In the genomic region with DNA sequence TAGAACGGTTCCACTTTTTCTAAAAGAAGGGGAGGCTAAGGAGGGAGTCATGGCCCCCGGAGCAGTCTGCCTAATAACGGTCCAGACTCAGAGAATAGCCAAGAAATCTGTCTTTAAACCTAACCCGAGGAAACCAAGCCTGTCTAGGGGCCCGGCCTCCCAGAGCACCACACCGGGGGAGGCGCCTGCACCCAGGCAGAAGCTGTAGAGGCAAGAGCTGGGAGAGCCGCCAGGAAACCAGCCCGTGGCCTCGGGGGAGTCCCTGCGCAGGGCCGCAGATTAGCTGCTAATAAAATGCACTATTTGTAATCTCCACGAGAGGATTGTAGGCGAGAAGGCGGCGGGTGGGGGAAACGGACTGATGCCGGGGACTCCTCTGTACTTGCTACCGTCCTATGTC, we compare ENCODE assay signal across 14 mouse cellular contexts. TPM values are rescaled to one million over a fixed set of nuclear protein-coding genes. Genes with fewer than 3 reads are reported as not detected.
DNase-seq lines count a peak whose midpoint lies in the region; ATAC-seq and TF ChIP-seq lines count a peak whose summit lies in the region.
"Had no signal": no experiment of that assay in that cellular context is flagged by ENCODE, and none has a peak within 500 bp of the region (broad histone marks: within the 10 kb centered on the region; RNA-seq: fewer than 3 reads in every experiment).

No protein-coding gene starts in this region.

- H3K9me3 ChIP-seq in intestine, postnatal 0 days (ENCODE audit: control insufficient read depth) = no peaks in the 10 kb centered on the region
- no peaks in the 10 kb centered on the region for H3K9me3 ChIP-seq in limb, embryonic 10.5 days (replicated peaks)
- H3K9me3 ChIP-seq: forebrain, embryonic 10.5 days; hindbrain, embryonic 15.5 days had no signal

- H3K9ac ChIP-seq in intestine, postnatal 0 days (ENCODE audit: low read depth, low read length) = no peak overlapping the region
- H3K9ac ChIP-seq: hindbrain, embryonic 15.5 days had no signal

- H3K4me1 ChIP-seq in intestine, postnatal 0 days (replicated peaks; ENCODE audit: control insufficient read depth, insufficient read depth, low read length) = no peaks in the 10 kb centered on the region; the same call in 1 of the 2 replicates
- H3K4me1 ChIP-seq in limb, embryonic 10.5 days = peaks cover 55% of the 10 kb centered on the region

- no peak for TF ChIP-seq CTCF in Patski (IDR thresholded peaks at IDR 0.05)
- TF ChIP-seq CTCF in intestine, postnatal 0 days (IDR thresholded peaks at IDR 0.05; ENCODE audit: low read depth) = no peak

- no peaks in the 10 kb centered on the region for H3K27me3 ChIP-seq in Patski
- peaks cover 99% of the 10 kb centered on the region for H3K27me3 ChIP-seq in intestine, postnatal 0 days (replicated peaks; ENCODE audit: control insufficient read depth, insufficient read depth, low read length)
- H3K27me3 ChIP-seq in limb, embryonic 10.5 days (ENCODE audit: low read depth, poor library complexity, severe bottlenecking) = peaks cover 100% of the 10 kb centered on the region

- 0 out of 2 replicates have a peak overlapping the region, but pooled peaks have one; percentile 21 for H3K4me2 ChIP-seq in intestine, postnatal 0 days (replicated peaks; ENCODE audit: low read depth)
- H3K4me2 ChIP-seq: hindbrain, embryonic 15.5 days had no signal

- no peak overlapping the region; the same call in 1 of the 2 replicates for H3K4me3 ChIP-seq in intestine, postnatal 0 days (ENCODE audit: low read depth, low read length)
- H3K4me3 ChIP-seq in limb, embryonic 10.5 days = peak overlapping the region; percentile 50
- H3K4me3 ChIP-seq: forebrain, embryonic 10.5 days; hindbrain, embryonic 15.5 days had no signal

- no peak for DNase-seq in Patski (ENCODE audit: low read depth, low spot score)
- DNase-seq in limb, embryonic 10.5 days (ENCODE audit: low spot score) = peak; percentile 66
- DNase-seq in spleen, adult 12 weeks (ENCODE audit: low spot score) = no peak
- DNase-seq in natural killer cell, adult 2 months (ENCODE audit: low spot score in 2 of 2) = no peak
- DNase-seq: gastrocnemius, postnatal 36 days; right cerebral cortex, postnatal 4 days; thymus, adult 18-20 months had no signal

- POLR2A ChIA-PET in Patski (lab: Charles Lee) = interaction anchor here (0.8 to 42.9 kb wide), 2 partner anchors 18 to 32 kb away, joined by 4 to 1274 read pairs; a partner anchor contains a TSS

- WGBS in intestine, postnatal 0 days = 3% methylated on average over 19 of the region's 19 CpGs
- 1% methylated on average over 19 of the region's 19 CpGs for WGBS in limb, embryonic 10.5 days

- peak; percentile 74 for ATAC-seq in CD4-positive, CD25-positive, alpha-beta regulatory T cell, adult 4 months
- ATAC-seq in Patski = peak; percentile 36
- ATAC-seq in intestine, postnatal 0 days = no peak
- ATAC-seq in megakaryocyte-erythroid progenitor cell, adult 5-6 weeks (replicated peaks; ENCODE audit: low FRiP score, low TSS enrichment, poor library complexity, severe bottlenecking) = no peak

- no peak overlapping the region for H3K27ac ChIP-seq in intestine, postnatal 0 days (ENCODE audit: low read depth, low read length)
- H3K27ac ChIP-seq in limb, embryonic 10.5 days = no peak overlapping the region
- H3K27ac ChIP-seq: forebrain, embryonic 10.5 days; hindbrain, embryonic 15.5 days had no signal

- CTCF ChIA-PET in Patski (lab: Charles Lee) = interaction anchor here (2.2 kb wide), 1 partner anchor 8 kb away, joined by 7 read pairs; no protein-coding TSS in a partner anchor

- H3K36me3 ChIP-seq in intestine, postnatal 0 days (ENCODE audit: control insufficient read depth, insufficient read depth) = no peaks in the 10 kb centered on the region
- H3K36me3 ChIP-seq in limb, embryonic 10.5 days = no peaks in the 10 kb centered on the region
- H3K36me3 ChIP-seq: forebrain, embryonic 10.5 days; hindbrain, embryonic 15.5 days had no signal

- in situ Hi-C loops in Patski (cut with MboI; ENCODE audit: low pct_unique_long_range_greater_than_20kb) = loop anchor here (25.0 kb wide), 1 partner anchor 1183 kb away; a partner anchor contains a TSS

RNA-seq across cellular contexts. Expression of a gene that starts 1.4 kb away (rescaled TPM):
- polyA plus RNA-seq in CD4-positive, CD25-positive, alpha-beta regulatory T cell, adult 4 months (2017; shearing (Covaris generic)) = under 1 TPM in 1 of 2 experiments, not detected in 1; 0.23 TPM
- polyA plus RNA-seq in Patski (2021) = 111 TPM
- 0.37 and 1.5 TPM in 2 replicates for polyA plus RNA-seq in intestine, postnatal 0 days (2015; fragmentation: Nextera tagmentation; extraction: Ambion mirVana)
- polyA plus RNA-seq in limb, embryonic 10.5 days (2016; fragmentation: Nextera tagmentation; extraction: Ambion mirVana) = 3.4 and 3.8 TPM in 2 replicates
- not detected in 2 replicates for total RNA-seq in megakaryocyte-erythroid progenitor cell, adult 5-6 weeks (2014; fragmentation: Nextera tagmentation)
- total RNA-seq in megakaryocyte-erythroid progenitor cell, adult 5-6 weeks (2017) = not detected in 2 replicates
- total RNA-seq: left cerebral cortex, postnatal 14 days; monocyte, adult 5-6 weeks had no signal
- polyA plus RNA-seq: forebrain, embryonic 10.5 days had no signal

RNA-seq across cellular contexts. Expression of a gene that starts 11.8 kb away (rescaled TPM):
- not detected for polyA plus RNA-seq in CD4-positive, CD25-positive, alpha-beta regulatory T cell, adult 4 months (2017; shearing (Covaris generic))
- 118 TPM for polyA plus RNA-seq in Patski (2021)
- polyA plus RNA-seq in intestine, postnatal 0 days (2015; fragmentation: Nextera tagmentation; extraction: Ambion mirVana) = 1.0 and 1.1 TPM in 2 replicates
- 0.95 and 1.2 TPM in 2 replicates for polyA plus RNA-seq in limb, embryonic 10.5 days (2016; fragmentation: Nextera tagmentation; extraction: Ambion mirVana)
- total RNA-seq in megakaryocyte-erythroid progenitor cell, adult 5-6 weeks (2014; fragmentation: Nextera tagmentation) = not detected in 2 replicates
- total RNA-seq in megakaryocyte-erythroid progenitor cell, adult 5-6 weeks (2017) = not detected in 2 replicates
- total RNA-seq: left cerebral cortex, postnatal 14 days; monocyte, adult 5-6 weeks had no signal
- polyA plus RNA-seq: forebrain, embryonic 10.5 days had no signal

RNA-seq across cellular contexts. Expression of a gene that starts 16.6 kb away (rescaled TPM):
- not detected for polyA plus RNA-seq in CD4-positive, CD25-positive, alpha-beta regulatory T cell, adult 4 months (2017; shearing (Covaris generic))
- 98.7 TPM for polyA plus RNA-seq in Patski (2021)
- 7.6 and 8.5 TPM in 2 replicates for polyA plus RNA-seq in intestine, postnatal 0 days (2015; fragmentation: Nextera tagmentation; extraction: Ambion mirVana)
- polyA plus RNA-seq in limb, embryonic 10.5 days (2016; fragmentation: Nextera tagmentation; extraction: Ambion mirVana) = 7.1 and 10.2 TPM in 2 replicates
- total RNA-seq in megakaryocyte-erythroid progenitor cell, adult 5-6 weeks (2014; fragmentation: Nextera tagmentation) = not detected in 2 replicates
- total RNA-seq in megakaryocyte-erythroid progenitor cell, adult 5-6 weeks (2017) = not detected in 2 replicates
- total RNA-seq: left cerebral cortex, postnatal 14 days; monocyte, adult 5-6 weeks had no signal
- polyA plus RNA-seq: forebrain, embryonic 10.5 days had no signal

RNA-seq across cellular contexts. Expression of a gene that starts 22.4 kb away (rescaled TPM):
- not detected for polyA plus RNA-seq in CD4-positive, CD25-positive, alpha-beta regulatory T cell, adult 4 months (2017; shearing (Covaris generic))
- 69.7 TPM for polyA plus RNA-seq in Patski (2021)
- polyA plus RNA-seq in intestine, postnatal 0 days (2015; fragmentation: Nextera tagmentation; extraction: Ambion mirVana) = 5.7 and 6.4 TPM in 2 replicates
- polyA plus RNA-seq in limb, embryonic 10.5 days (2016; fragmentation: Nextera tagmentation; extraction: Ambion mirVana) = 6.1 and 7.9 TPM in 2 replicates
- not detected in 2 replicates for total RNA-seq in megakaryocyte-erythroid progenitor cell, adult 5-6 weeks (2014; fragmentation: Nextera tagmentation)
- 0.72 TPM in 1 of 2 replicates, not detected in the other for total RNA-seq in megakaryocyte-erythroid progenitor cell, adult 5-6 weeks (2017)
- total RNA-seq: left cerebral cortex, postnatal 14 days; monocyte, adult 5-6 weeks had no signal
- polyA plus RNA-seq: forebrain, embryonic 10.5 days had no signal

RNA-seq across cellular contexts. Expression of a gene that starts 33.3 kb away (rescaled TPM):
- not detected for polyA plus RNA-seq in CD4-positive, CD25-positive, alpha-beta regulatory T cell, adult 4 months (2017; shearing (Covaris generic))
- polyA plus RNA-seq in Patski (2021) = 24.4 TPM
- 14.7 and 15.8 TPM in 2 replicates for polyA plus RNA-seq in intestine, postnatal 0 days (2015; fragmentation: Nextera tagmentation; extraction: Ambion mirVana)
- 5.5 and 5.9 TPM in 2 replicates for polyA plus RNA-seq in limb, embryonic 10.5 days (2016; fragmentation: Nextera tagmentation; extraction: Ambion mirVana)
- not detected in 2 replicates for total RNA-seq in megakaryocyte-erythroid progenitor cell, adult 5-6 weeks (2014; fragmentation: Nextera tagmentation)
- total RNA-seq in megakaryocyte-erythroid progenitor cell, adult 5-6 weeks (2017) = not detected in 2 replicates
- total RNA-seq: left cerebral cortex, postnatal 14 days; monocyte, adult 5-6 weeks had no signal
- polyA plus RNA-seq: forebrain, embryonic 10.5 days had no signal

Comparison
In these comparisons a context has a peak if more than half of its experiments do, and no peak if none do; other contexts are left out.
1. ATAC-seq: peak in CD4-positive, CD25-positive, alpha-beta regulatory T cell, adult 4 months (single experiment) and Patski (single experiment); none in intestine, postnatal 0 days (single experiment) and megakaryocyte-erythroid progenitor cell, adult 5-6 weeks (single experiment).
2. RNA of a gene that starts 1.4 kb away (polyA plus RNA-seq): 111 TPM in Patski (single experiment); 3.4 to 3.8 TPM in limb, embryonic 10.5 days, 0.37 to 1.5 TPM in intestine, postnatal 0 days and 0.23 TPM in CD4-positive, CD25-positive, alpha-beta regulatory T cell, adult 4 months; every median in the first group is over 10 times any median in the second.
3. RNA of a gene that starts 11.8 kb away (polyA plus RNA-seq): 118 TPM in Patski (single experiment); 1.0 to 1.1 TPM in intestine, postnatal 0 days, 0.95 to 1.2 TPM in limb, embryonic 10.5 days and not detected in CD4-positive, CD25-positive, alpha-beta regulatory T cell, adult 4 months; every median in the first group is over 10 times any median in the second.